Mouse (Mus musculus): ENCODE data around the gene Znfx1.

GRCm38 (mm10) chr2:167101743-167102441 lies 39.1 kb upstream of the Znfx1 start:
- peak; percentile 4; the same call in 1 of the 2 replicates for TF ChIP-seq POLR2A (IDR thresholded peaks at IDR 0.05; ENCODE audit: low read depth, low read length)
- TF ChIP-seq CTCF (IDR thresholded peaks at IDR 0.05; ENCODE audit: extremely low read depth, insufficient read depth, insufficient read length, insufficient replicate concordance), result no peak
